Mouse (Mus musculus) heart, embryonic 13.5 days (tissue): ENCODE results near the gene Phlda3. TPM values are rescaled to one million over a fixed set of nuclear protein-coding genes. Genes with fewer than 3 reads are reported as not detected.

Experiments
- ATAC-seq: fragments of 200-750 bp; cut with Nextera tagmentation; 2 replicates; pipeline ENCODE4 v1.8.0; 2017; ENCODE audit warnings: moderate TSS enrichment; ENCODE audit not compliant: insufficient number of reproducible peaks, low FRiP score, low TSS enrichment; ENCODE audit errors: extremely low read depth
- H3K27ac ChIP-seq: fragments of 300-500 bp; sonication (generic); replicated peaks from 2 replicates; pipeline ENCODE4 v1.5.1; 2015; ENCODE audit warnings: moderate library complexity, mild to moderate bottlenecking, inconsistent platforms
- H3K27me3 ChIP-seq: fragments of 300-500 bp; sonication (generic); replicated peaks from 2 replicates; pipeline ENCODE4 v1.6.1; 2015; ENCODE audit warnings: mild to moderate bottlenecking, inconsistent platforms
- H3K36me3 ChIP-seq: fragments of 300-500 bp; sonication (generic); 2 replicates; pipeline ENCODE4 v1.6.1; 2015; ENCODE audit warnings: mild to moderate bottlenecking, inconsistent platforms
- H3K4me1 ChIP-seq: fragments of 300-500 bp; sonication (generic); 2 replicates; pipeline ENCODE4 v1.6.1; 2015; ENCODE audit warnings: inconsistent platforms
- H3K4me2 ChIP-seq: fragments of 300-500 bp; sonication (generic); 2 replicates; pipeline ENCODE4 v1.6.1; 2015; ENCODE audit warnings: inconsistent platforms, mild to moderate bottlenecking, moderate library complexity
- H3K4me3 ChIP-seq: fragments of 300-500 bp; sonication (generic); 2 replicates; pipeline ENCODE4 v1.5.1; 2015; ENCODE audit warnings: moderate library complexity, mild to moderate bottlenecking, inconsistent platforms
- H3K9ac ChIP-seq: fragments of 300-500 bp; sonication (generic); 2 replicates; pipeline ENCODE4 v1.6.1; 2015; ENCODE audit warnings: inconsistent platforms, mild to moderate bottlenecking, moderate library complexity
- H3K9me3 ChIP-seq: fragments of 300-500 bp; sonication (generic); 2 replicates; pipeline ENCODE4 v1.6.1; 2016; ENCODE audit warnings: inconsistent platforms
- WGBS: fragments of 180-500 bp; shearing (Covaris S2); methylation state at CpG from one replicate; pipeline ENCODE4 v1.1.7; 2015; ENCODE audit warnings: mixed read lengths; 5-methylcytosine and 5-hydroxymethylcytosine counted together
- polyA plus RNA-seq: library from polyadenylated mRNA; unstranded; fragments of >200 nt; fragmentation: Nextera tagmentation; extraction: Ambion mirVana; gene quantifications from 2 replicates; pipeline ENCODE4 v1.2.1, GENCODE M21; 2015

The Phlda3 gene
- polyA plus RNA-seq, 1 experiment from 2014 or later = 67.1 TPM

- Histone ChIP-seq H3K9ac (peak overlapping the region; percentile 74), H3K27me3 (no peaks in the 10 kb centered on the region; the same call in 1 of the 2 replicates), H3K4me3 (peak overlapping the region; percentile 44), H3K36me3 (no peaks in the 10 kb centered on the region), H3K4me1 (peaks cover 87% of the 10 kb centered on the region), H3K4me2 (peak overlapping the region; percentile 74), H3K27ac (peak overlapping the region; percentile 91), H3K9me3 (no peaks in the 10 kb centered on the region)
- 7% methylated on average over 20 of the region's 20 CpGs for WGBS
- ATAC-seq = peak; percentile 33; the same call in 1 of the 2 replicates
Measured at GRCm38 (mm10) chr1:135794216-135795134, 28.6 kb downstream of the Phlda3 start.

GRCm38 (mm10) chr1:135798492-135798891 lies 32.6 kb downstream of the Phlda3 start:
- Histone ChIP-seq H3K4me2 (peak overlapping the region; percentile 78), H3K9ac (peak overlapping the region; percentile 93), H3K9me3 (no peaks in the 10 kb centered on the region), H3K27ac (peak overlapping the region; percentile 99), H3K36me3 (peaks cover 17% of the 10 kb centered on the region), H3K4me1 (peaks cover 94% of the 10 kb centered on the region), H3K4me3 (peak overlapping the region; percentile 67; the same call in 1 of the 2 replicates), H3K27me3 (no peaks in the 10 kb centered on the region)
- 60% methylated on average over 1 of the region's 1 CpGs for WGBS
- no peak for ATAC-seq

- no peak for ATAC-seq
- Histone ChIP-seq H3K9me3 (no peaks in the 10 kb centered on the region), H3K27ac (peak overlapping the region; percentile 99), H3K27me3 (no peaks in the 10 kb centered on the region), H3K4me3 (peak overlapping the region; percentile 67), H3K4me1 (peaks cover 94% of the 10 kb centered on the region), H3K4me2 (peak overlapping the region; percentile 78), H3K9ac (peak overlapping the region; percentile 93), H3K36me3 (peaks cover 24% of the 10 kb centered on the region)
- 6% methylated on average over 8 of the region's 8 CpGs for WGBS
Measured at GRCm38 (mm10) chr1:135799109-135799627, 33.2 kb downstream of the Phlda3 start.

- Histone ChIP-seq H3K27me3 (no peaks in the 10 kb centered on the region), H3K27ac (peak overlapping the region; percentile 99), H3K36me3 (peaks cover 36% of the 10 kb centered on the region), H3K4me2 (peak overlapping the region; percentile 78), H3K4me1 (peaks cover 94% of the 10 kb centered on the region), H3K4me3 (peak overlapping the region; percentile 67), H3K9ac (peak overlapping the region; percentile 93), H3K9me3 (no peaks in the 10 kb centered on the region)
- peak; percentile 87 for ATAC-seq
- 6% methylated on average over 8 of the region's 8 CpGs for WGBS
Measured at GRCm38 (mm10) chr1:135800192-135800950, 34.5 kb downstream of the Phlda3 start.

- Histone ChIP-seq H3K9me3 (no peaks in the 10 kb centered on the region), H3K4me1 (peaks cover 92% of the 10 kb centered on the region), H3K4me2 (peak overlapping the region; percentile 21), H3K9ac (peak overlapping the region; percentile 65), H3K27me3 (no peaks in the 10 kb centered on the region), H3K36me3 (peaks cover 90% of the 10 kb centered on the region), H3K27ac (peak overlapping the region; percentile 61), H3K4me3 (no peak overlapping the region)
- ATAC-seq = no peak
- 40% methylated on average over 10 of the region's 10 CpGs for WGBS
Measured at GRCm38 (mm10) chr1:135807546-135807945, 41.6 kb downstream of the Phlda3 start.

- WGBS = 62% methylated on average over 2 of the region's 2 CpGs
- no peak overlapping the region for H3K4me3 ChIP-seq
- no peaks in the 10 kb centered on the region for H3K27me3 ChIP-seq
- peak overlapping the region; percentile 40; the same call in 1 of the 2 replicates for H3K9ac ChIP-seq
- no peak overlapping the region for H3K4me2 ChIP-seq
- no peaks in the 10 kb centered on the region for H3K9me3 ChIP-seq
- no peak for ATAC-seq
- peaks cover 82% of the 10 kb centered on the region for H3K4me1 ChIP-seq
- 0 out of 2 replicates have a peak overlapping the region, but pooled peaks have one; percentile 8 for H3K27ac ChIP-seq
- H3K36me3 ChIP-seq = peaks cover 63% of the 10 kb centered on the region
Measured at GRCm38 (mm10) chr1:135810180-135810579, 44.3 kb downstream of the Phlda3 start.

- ATAC-seq = no peak
- no peak overlapping the region for H3K4me3 ChIP-seq
- H3K4me1 ChIP-seq = peaks cover 73% of the 10 kb centered on the region
- WGBS = 27% methylated on average over 7 of the region's 7 CpGs
- no peaks in the 10 kb centered on the region for H3K9me3 ChIP-seq
- H3K27ac ChIP-seq = peak overlapping the region; percentile 89
- H3K36me3 ChIP-seq = peaks cover 54% of the 10 kb centered on the region
- H3K9ac ChIP-seq = peak overlapping the region; percentile 35; the same call in 1 of the 2 replicates
- no peak overlapping the region for H3K4me2 ChIP-seq
- no peaks in the 10 kb centered on the region for H3K27me3 ChIP-seq
Measured at GRCm38 (mm10) chr1:135811016-135811646, 45.2 kb downstream of the Phlda3 start.

GRCm38 (mm10) chr1:135812205-135812604 lies 46.3 kb downstream of the Phlda3 start:
- peak overlapping the region; percentile 89 for H3K27ac ChIP-seq
- no peak for ATAC-seq

GRCm38 (mm10) chr1:135812618-135813017 lies 46.7 kb downstream of the Phlda3 start:
- whole genome bisulfite sequencing = 14% methylated on average over 2 of the region's 2 CpGs
- ATAC-seq = no peak
- H3K4me2 ChIP-seq = peak overlapping the region; percentile 14; the same call in 1 of the 2 replicates

More at GRCm38 (mm10) chr1:135812205-135812604, 46.3 kb downstream of the Phlda3 start:
- H3K4me3 ChIP-seq = no peak overlapping the region
- H3K9ac ChIP-seq = peak overlapping the region; percentile 63
- peaks cover 73% of the 10 kb centered on the region for H3K4me1 ChIP-seq
- peaks cover 44% of the 10 kb centered on the region for H3K36me3 ChIP-seq
- no peak overlapping the region for H3K4me2 ChIP-seq
- H3K27me3 ChIP-seq = peaks cover 4% of the 10 kb centered on the region
- no peaks in the 10 kb centered on the region for H3K9me3 ChIP-seq
- 37% methylated on average over 3 of the region's 3 CpGs for WGBS

GRCm38 (mm10) chr1:135813071-135813470 lies 47.2 kb downstream of the Phlda3 start:
- Histone ChIP-seq H3K27me3 (peaks cover 13% of the 10 kb centered on the region), H3K4me2 (peak overlapping the region; percentile 14; the same call in 1 of the 2 replicates), H3K27ac (peak overlapping the region; percentile 89), H3K4me3 (no peak overlapping the region), H3K36me3 (peaks cover 35% of the 10 kb centered on the region), H3K9ac (peak overlapping the region; percentile 63), H3K4me1 (peaks cover 72% of the 10 kb centered on the region), H3K9me3 (no peaks in the 10 kb centered on the region)
- ATAC-seq = no peak; the same call in 1 of the 2 replicates
- 41% methylated on average over 4 of the region's 4 CpGs for WGBS

More at GRCm38 (mm10) chr1:135812618-135813017, 46.7 kb downstream of the Phlda3 start:
- Histone ChIP-seq H3K9ac (peak overlapping the region; percentile 63), H3K27ac (peak overlapping the region; percentile 89), H3K27me3 (peaks cover 8% of the 10 kb centered on the region), H3K4me1 (peaks cover 72% of the 10 kb centered on the region), H3K36me3 (peaks cover 40% of the 10 kb centered on the region), H3K9me3 (no peaks in the 10 kb centered on the region), H3K4me3 (no peak overlapping the region)
